Mouse (Mus musculus) forelimb bud, embryonic 11.5 days (tissue): ENCODE measurements around the gene Gm21117.
"Not testable (repeated sequence)": the region's sequence is repeated elsewhere in the genome, so short reads cannot be mapped to it uniquely, and the experiment has no call there.

ENCODE experiments used
- DNase-seq: peaks from one replicate; pipeline ENCODE4 v3.0.0-alpha.2; 2012; ENCODE audit warnings: low read depth, low spot score

The Gm21117 gene

GRCm38 (mm10) chrY:51124920-51125319 is at the start of gene Gm21117:
Gene Gm21117 (plus strand): TSS chrY:51125220.
- not testable (repeated sequence) for DNase-seq
